In genomic region chr10:128438675-128439279, GRCm38 (mm10) we compare ENCODE assay signal across 10 mouse cellular contexts. TPM values are rescaled to one million over a fixed set of nuclear protein-coding genes. Genes with fewer than 3 reads are reported as not detected.
DNase-seq lines count a peak whose midpoint lies in the region; ATAC-seq and TF ChIP-seq lines count a peak whose summit lies in the region.
"Had no signal": no experiment of that assay in that cellular context is flagged by ENCODE, and none has a peak within 500 bp of the region (broad histone marks: within the 10 kb centered on the region; RNA-seq: fewer than 3 reads in every experiment).

No protein-coding gene starts in this region.

- ATAC-seq in liver, embryonic 15.5 days (ENCODE audit: insufficient read depth), result no peak
- no peak for ATAC-seq in liver, embryonic 11.5 days (replicated peaks; ENCODE audit: low FRiP score)
- no peak for ATAC-seq in heart, embryonic 13.5 days (ENCODE audit: extremely low read depth, insufficient number of reproducible peaks, low FRiP score, low TSS enrichment)
- no peak for ATAC-seq in cerebellum, adult (ENCODE audit: insufficient number of reproducible peaks, low FRiP score, low TSS enrichment)
- ATAC-seq: intestine, embryonic 16.5 days had no signal

- no peak overlapping the region for H3K9ac ChIP-seq in liver, embryonic 15.5 days
- H3K9ac ChIP-seq in liver, embryonic 11.5 days (ENCODE audit: low read depth, low read length), result no peak overlapping the region
- H3K9ac ChIP-seq in heart, embryonic 13.5 days, result no peak overlapping the region

- no peak for TF ChIP-seq CTCF in spleen, adult 2 months (IDR thresholded peaks at IDR 0.05; ENCODE audit: extremely low read depth, insufficient read depth, insufficient read length, insufficient replicate concordance)

- H3K27me3 ChIP-seq in liver, embryonic 15.5 days, result no peaks in the 10 kb centered on the region
- no peaks in the 10 kb centered on the region for H3K27me3 ChIP-seq in liver, embryonic 11.5 days (replicated peaks; ENCODE audit: control insufficient read depth, insufficient read depth, low read length)
- H3K27me3 ChIP-seq in heart, embryonic 13.5 days (replicated peaks), result no peaks in the 10 kb centered on the region
- no peaks in the 10 kb centered on the region for H3K27me3 ChIP-seq in spleen, adult 2 months (ENCODE audit: control insufficient read depth, insufficient read depth, low read length)

- no peak for DNase-seq in liver, embryonic 11.5 days (ENCODE audit: low spot score)
- DNase-seq in layer of hippocampus, adult 9-11 months, result peak; percentile 64
- peak; percentile 76 to 81 for DNase-seq in spleen, adult 2 months (ENCODE audit: low read depth in 1 of 2, low spot score in 2 of 2)
- DNase-seq in urinary bladder, adult 18-20 months (ENCODE audit: low spot score in 2 of 2), result no peak
- no peak for DNase-seq in adrenal gland, postnatal 10 days

- 0 out of 2 replicates have a peak overlapping the region, but pooled peaks have one; percentile 33 for H3K27ac ChIP-seq in liver, embryonic 15.5 days (replicated peaks)
- H3K27ac ChIP-seq in liver, embryonic 11.5 days (ENCODE audit: low read depth, low read length), result no peak overlapping the region
- H3K27ac ChIP-seq in heart, embryonic 13.5 days (replicated peaks), result 0 out of 2 replicates have a peak overlapping the region, but pooled peaks have one; percentile 24
- peak overlapping the region; percentile 99 for H3K27ac ChIP-seq in spleen, adult 2 months (ENCODE audit: insufficient read depth, low read length)

- 0 out of 2 replicates have a peak, but pooled peaks cover 3% of the 10 kb centered on the region for H3K4me1 ChIP-seq in liver, embryonic 15.5 days (replicated peaks)
- no peaks in the 10 kb centered on the region for H3K4me1 ChIP-seq in liver, embryonic 11.5 days (replicated peaks; ENCODE audit: control insufficient read depth, insufficient read depth, low read length)
- H3K4me1 ChIP-seq in heart, embryonic 13.5 days, result peaks cover 15% of the 10 kb centered on the region
- H3K4me1 ChIP-seq in spleen, adult 2 months (ENCODE audit: control insufficient read depth, insufficient read depth, insufficient read length), result peaks cover 46% of the 10 kb centered on the region

- no peak overlapping the region for H3K4me3 ChIP-seq in liver, embryonic 15.5 days (replicated peaks)
- H3K4me3 ChIP-seq in liver, embryonic 11.5 days (ENCODE audit: low read depth, low read length), result no peak overlapping the region
- H3K4me3 ChIP-seq in heart, embryonic 13.5 days, result no peak overlapping the region
- H3K4me3 ChIP-seq in spleen, adult 2 months (ENCODE audit: extremely low read depth, insufficient read depth, insufficient read length), result no peak overlapping the region
- H3K4me3 ChIP-seq: erythroblast, embryonic 14.5 days had no signal

- no peak overlapping the region for H3K4me2 ChIP-seq in liver, embryonic 15.5 days
- no peak overlapping the region for H3K4me2 ChIP-seq in liver, embryonic 11.5 days
- no peak overlapping the region for H3K4me2 ChIP-seq in heart, embryonic 13.5 days

- TF ChIP-seq POLR2A in spleen, adult 2 months (IDR thresholded peaks at IDR 0.05; ENCODE audit: low read depth, low read length), result no peak

- WGBS in liver, embryonic 15.5 days (ENCODE audit: insufficient replicate concordance), result 57% methylated on average over 10 of the region's 10 CpGs
- WGBS in liver, embryonic 11.5 days, result 75% methylated on average over 10 of the region's 10 CpGs
- 66% methylated on average over 10 of the region's 10 CpGs for WGBS in heart, embryonic 13.5 days
- 26% methylated on average over 10 of the region's 10 CpGs for WGBS in spleen, adult 2 months

- H3K9me3 ChIP-seq in liver, embryonic 15.5 days (replicated peaks), result no peaks in the 10 kb centered on the region
- no peaks in the 10 kb centered on the region for H3K9me3 ChIP-seq in liver, embryonic 11.5 days (ENCODE audit: control insufficient read depth, low read length)
- no peaks in the 10 kb centered on the region for H3K9me3 ChIP-seq in heart, embryonic 13.5 days

- H3K36me3 ChIP-seq in liver, embryonic 15.5 days (replicated peaks), result peaks cover 59% of the 10 kb centered on the region
- H3K36me3 ChIP-seq in liver, embryonic 11.5 days (ENCODE audit: control insufficient read depth, insufficient read depth, low read length), result peaks cover 44% of the 10 kb centered on the region
- peaks cover 83% of the 10 kb centered on the region for H3K36me3 ChIP-seq in heart, embryonic 13.5 days
- H3K36me3 ChIP-seq in spleen, adult 2 months (ENCODE audit: control insufficient read depth, insufficient read depth, low read length), result peaks cover 14% of the 10 kb centered on the region

RNA-seq across cellular contexts. Expression of gene Smarcc2, which starts 20.3 kb away (rescaled TPM):
- 23.5 and 23.6 TPM in 2 replicates for polyA plus RNA-seq in liver, embryonic 15.5 days (2015; fragmentation: Nextera tagmentation; extraction: Ambion mirVana)
- 59.0 and 59.7 TPM in 2 replicates for polyA plus RNA-seq in liver, embryonic 11.5 days (2014; fragmentation: Nextera tagmentation; extraction: Ambion mirVana)
- polyA plus RNA-seq in heart, embryonic 13.5 days (2015; fragmentation: Nextera tagmentation; extraction: Ambion mirVana), result 55.2 and 57.1 TPM in 2 replicates
- 67.8 and 84.5 TPM in 2 replicates for polyA plus RNA-seq in spleen, adult 2 months (2012; rRNA removed)
- 100 to 1,000 TPM in 1 of 2 experiments, 10 to 100 TPM in 1; 94.1 to 123 TPM for total RNA-seq in adrenal gland, postnatal 10 days (2021)

RNA-seq across cellular contexts. Expression of gene Rnf41, which starts 27.3 kb away (rescaled TPM):
- polyA plus RNA-seq in liver, embryonic 15.5 days (2015; fragmentation: Nextera tagmentation; extraction: Ambion mirVana), result 8.5 and 9.6 TPM in 2 replicates
- 19.1 and 20.4 TPM in 2 replicates for polyA plus RNA-seq in liver, embryonic 11.5 days (2014; fragmentation: Nextera tagmentation; extraction: Ambion mirVana)
- polyA plus RNA-seq in heart, embryonic 13.5 days (2015; fragmentation: Nextera tagmentation; extraction: Ambion mirVana), result 26.8 and 27.0 TPM in 2 replicates
- 24.1 and 29.4 TPM in 2 replicates for polyA plus RNA-seq in spleen, adult 2 months (2012; rRNA removed)
- total RNA-seq in adrenal gland, postnatal 10 days (2021), result 10 to 100 TPM; 37.4 TPM

RNA-seq across cellular contexts. Expression of gene Nabp2, which starts 27.5 kb away (rescaled TPM):
- polyA plus RNA-seq in liver, embryonic 15.5 days (2015; fragmentation: Nextera tagmentation; extraction: Ambion mirVana), result 35.3 and 37.5 TPM in 2 replicates
- 101 and 104 TPM in 2 replicates for polyA plus RNA-seq in liver, embryonic 11.5 days (2014; fragmentation: Nextera tagmentation; extraction: Ambion mirVana)
- 58.0 and 63.9 TPM in 2 replicates for polyA plus RNA-seq in heart, embryonic 13.5 days (2015; fragmentation: Nextera tagmentation; extraction: Ambion mirVana)
- 19.8 and 21.2 TPM in 2 replicates for polyA plus RNA-seq in spleen, adult 2 months (2012; rRNA removed)
- 10 to 100 TPM; 58.0 to 59.9 TPM for total RNA-seq in adrenal gland, postnatal 10 days (2021)

RNA-seq across cellular contexts. Expression of gene Slc39a5, which starts 37.7 kb away (rescaled TPM):
- polyA plus RNA-seq in liver, embryonic 15.5 days (2015; fragmentation: Nextera tagmentation; extraction: Ambion mirVana), result 69.9 and 90.8 TPM in 2 replicates
- 16.5 and 17.6 TPM in 2 replicates for polyA plus RNA-seq in liver, embryonic 11.5 days (2014; fragmentation: Nextera tagmentation; extraction: Ambion mirVana)
- polyA plus RNA-seq in heart, embryonic 13.5 days (2015; fragmentation: Nextera tagmentation; extraction: Ambion mirVana), result 0.12 and 1.5 TPM in 2 replicates
- 15.2 and 17.1 TPM in 2 replicates for polyA plus RNA-seq in spleen, adult 2 months (2012; rRNA removed)
- 1 to 10 TPM; 2.3 to 5.9 TPM for total RNA-seq in adrenal gland, postnatal 10 days (2021)

RNA-seq across cellular contexts. Expression of gene Myl6, which starts 55.2 kb away (rescaled TPM):
- polyA plus RNA-seq in liver, embryonic 15.5 days (2015; fragmentation: Nextera tagmentation; extraction: Ambion mirVana), result 483 and 484 TPM in 2 replicates
- polyA plus RNA-seq in liver, embryonic 11.5 days (2014; fragmentation: Nextera tagmentation; extraction: Ambion mirVana), result 639 and 685 TPM in 2 replicates
- polyA plus RNA-seq in heart, embryonic 13.5 days (2015; fragmentation: Nextera tagmentation; extraction: Ambion mirVana), result 1,202 and 1,344 TPM in 2 replicates
- polyA plus RNA-seq in spleen, adult 2 months (2012; rRNA removed), result 376 and 451 TPM in 2 replicates
- total RNA-seq in adrenal gland, postnatal 10 days (2021), result 100 to 1,000 TPM; 739 to 765 TPM

Comparison
In these comparisons a context has a peak if more than half of its experiments do, and no peak if none do; other contexts are left out.
1. DNase-seq: peak in layer of hippocampus, adult 9-11 months (single experiment) and spleen, adult 2 months (2 of 2); none in liver, embryonic 11.5 days (single experiment), urinary bladder, adult 18-20 months (0 of 2) and adrenal gland, postnatal 10 days (single experiment).